Mouse (Mus musculus) layer of hippocampus, postnatal 25 days (tissue): Measurements from ENCODE around the gene Srgap1. TPM values are rescaled to one million over a fixed set of nuclear protein-coding genes. Genes with fewer than 3 reads are reported as not detected.

ENCODE experiments used
- DNase-seq, 2 experiments: peaks; one replicate each; pipeline ENCODE4 v3.0.0; 2022; ENCODE audit warnings: mixed read lengths in 2 of 2, low spot score in 1 of 2; ENCODE audit errors: extremely low spot score in 1 of 2
- total RNA-seq, 2 experiments: library from RNA; stranded (reverse); gene quantifications; 2 replicates each; pipeline ENCODE4 v1.2.3; 2021

Srgap1 gene
- total RNA-seq, 2 experiments from 2014 or later = 11.1 to 15.4 TPM

DNA sequence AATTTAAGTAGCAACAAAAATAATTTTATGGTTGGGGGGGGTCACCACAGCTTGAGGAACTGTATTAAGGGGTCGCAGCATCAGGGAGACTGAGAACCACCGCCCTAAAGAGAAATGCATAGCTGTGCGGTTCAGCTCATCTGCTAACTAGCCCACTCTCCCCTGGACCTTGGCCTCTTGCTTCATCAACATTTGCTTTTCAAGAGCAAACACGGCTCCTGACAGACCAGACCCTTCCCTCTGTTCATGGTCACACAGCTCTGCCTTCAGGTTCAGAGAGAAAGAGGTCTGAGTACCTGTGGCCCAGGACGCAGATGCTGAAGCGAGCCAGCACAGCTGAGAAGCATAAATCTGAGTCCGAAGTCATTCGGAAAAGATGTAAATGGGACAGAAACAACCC lies 29.4 kb downstream of the Srgap1 start:
- no peak for DNase-seq

GRCm38 (mm10) chr10:122017063-122017462 lies 30.1 kb downstream of the Srgap1 start:
- DNase-seq = no peak

DNA sequence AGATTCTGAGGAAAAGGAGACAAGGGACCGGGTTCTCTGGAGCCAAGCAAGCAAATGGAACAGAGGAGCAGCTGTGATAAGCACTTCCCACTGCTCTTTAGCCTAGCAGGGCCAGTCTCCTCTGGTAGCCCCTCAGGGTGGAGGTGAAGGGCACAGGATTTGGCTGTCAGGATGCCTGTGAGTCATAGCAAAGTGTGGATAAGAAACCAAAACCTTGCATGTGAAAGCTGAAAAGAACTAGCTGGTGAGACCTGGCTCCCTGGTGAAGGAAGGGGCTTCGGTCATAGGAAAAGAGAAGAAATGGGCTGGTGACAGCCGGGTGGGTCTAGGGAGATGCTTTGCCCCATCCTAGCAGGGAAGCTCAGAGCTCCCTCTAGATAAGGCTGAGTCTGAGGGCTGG lies 30.5 kb downstream of the Srgap1 start:
- DNase-seq = no peak

DNA sequence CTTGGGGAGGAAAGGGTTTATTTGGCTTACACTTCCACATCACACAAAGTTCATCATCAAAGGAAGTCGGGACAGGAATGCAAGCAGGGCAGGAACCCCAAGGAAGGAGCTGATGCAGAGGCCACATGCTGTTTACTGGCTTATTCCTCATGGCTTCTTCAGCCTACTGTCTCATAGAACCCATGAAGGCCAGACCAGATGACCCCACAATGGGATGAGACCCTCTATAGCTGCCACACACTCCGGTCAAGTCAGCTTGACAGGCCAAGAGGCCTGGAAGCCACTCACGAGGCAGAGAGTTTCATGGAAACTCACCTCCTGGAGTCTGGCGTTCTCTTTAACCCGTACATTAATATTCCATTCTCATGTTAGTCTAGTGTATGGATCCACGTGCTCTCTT lies 34.8 kb downstream of the Srgap1 start:
- no peak for DNase-seq

GRCm38 (mm10) chr10:122008731-122009391 lies 38.3 kb downstream of the Srgap1 start:
- DNase-seq = no peak

DNA sequence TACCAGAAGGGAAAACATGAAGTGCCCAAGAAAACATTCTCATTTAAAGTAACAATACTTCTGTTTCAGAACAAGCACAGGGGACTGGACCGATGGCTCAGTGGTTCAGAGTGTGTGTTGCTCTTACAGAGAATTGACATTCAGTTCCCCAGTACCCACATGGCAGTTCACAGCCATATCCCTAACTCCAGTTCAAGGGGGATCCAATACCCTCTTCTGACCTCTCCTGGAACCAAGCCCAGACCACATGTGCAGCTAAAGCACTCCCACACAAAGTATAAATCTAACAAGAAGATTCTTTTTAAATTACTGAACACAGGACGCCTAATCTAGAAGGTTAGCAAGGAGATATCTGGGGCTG lies 38.8 kb downstream of the Srgap1 start:
- DNase-seq = no peak

DNA sequence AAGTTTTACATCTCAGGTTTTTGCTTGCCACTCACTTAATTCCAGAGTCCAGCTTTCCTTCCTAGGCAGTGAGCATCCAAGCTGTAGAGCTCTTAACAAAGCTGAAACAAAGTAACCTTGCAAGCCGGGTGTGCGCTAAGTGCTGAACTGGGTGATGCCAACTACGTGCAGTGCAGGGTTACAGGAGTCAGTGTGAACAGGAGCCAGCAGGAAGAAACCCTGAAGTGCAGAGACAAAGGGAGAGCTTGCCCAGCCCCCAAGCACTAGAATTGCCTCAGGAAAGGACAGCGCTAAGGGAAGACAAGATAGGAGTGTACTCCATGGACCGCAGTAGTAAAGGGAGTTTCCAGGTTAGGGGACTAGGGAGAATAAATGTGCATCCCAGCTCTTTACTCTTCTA lies 40.5 kb downstream of the Srgap1 start:
- no peak for DNase-seq

- DNase-seq = no peak
Observed at GRCm38 (mm10) chr10:122006151-122006550, 41.0 kb downstream of the Srgap1 start.

DNA sequence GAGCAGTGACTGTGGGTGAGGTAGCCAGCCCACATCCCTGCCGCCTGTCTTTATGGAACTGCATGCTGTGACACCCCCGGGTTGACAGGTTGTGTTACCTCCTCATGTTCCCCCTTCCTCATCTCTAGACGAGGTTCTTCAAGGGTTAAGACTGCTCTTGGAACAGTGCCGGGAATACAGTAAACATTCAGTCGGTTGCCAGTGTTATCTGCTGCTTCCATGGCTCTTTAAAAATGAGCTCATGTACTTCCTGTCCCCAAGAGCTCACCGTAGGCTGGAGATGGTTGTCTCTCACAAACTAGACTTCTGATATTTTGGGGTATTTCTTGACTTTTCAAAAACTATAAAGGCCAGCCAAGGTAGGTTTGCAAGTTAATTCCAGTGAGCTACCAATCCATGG lies 41.6 kb downstream of the Srgap1 start:
- no peak for DNase-seq

GRCm38 (mm10) chr10:122002930-122003329 lies 44.2 kb downstream of the Srgap1 start:
- no peak for DNase-seq

- DNase-seq = no peak
Observed at GRCm38 (mm10) chr10:121998806-121999205, 48.3 kb downstream of the Srgap1 start.

GRCm38 (mm10) chr10:121996500-121996899 lies 50.6 kb downstream of the Srgap1 start:
- DNase-seq = no peak

DNA sequence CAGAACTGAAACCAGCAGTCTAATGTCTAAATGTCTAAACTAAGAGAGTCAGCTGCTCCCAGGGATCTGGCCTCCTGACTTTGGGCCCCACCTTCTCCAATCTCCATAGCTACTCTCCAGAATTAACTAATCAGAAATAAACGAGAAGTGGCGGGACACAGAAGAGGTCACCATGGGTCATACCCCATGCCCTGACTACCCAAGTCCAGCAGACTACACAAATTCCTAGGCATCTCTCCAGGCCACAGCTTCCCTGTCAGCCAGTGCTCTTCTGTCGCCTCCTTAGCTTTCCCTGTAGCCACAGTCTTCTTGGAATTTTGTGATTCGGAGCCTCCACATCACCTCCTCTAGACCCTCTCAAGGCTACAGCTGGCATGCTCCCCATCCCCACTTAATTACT lies 51.7 kb downstream of the Srgap1 start:
- DNase-seq = no peak

DNA sequence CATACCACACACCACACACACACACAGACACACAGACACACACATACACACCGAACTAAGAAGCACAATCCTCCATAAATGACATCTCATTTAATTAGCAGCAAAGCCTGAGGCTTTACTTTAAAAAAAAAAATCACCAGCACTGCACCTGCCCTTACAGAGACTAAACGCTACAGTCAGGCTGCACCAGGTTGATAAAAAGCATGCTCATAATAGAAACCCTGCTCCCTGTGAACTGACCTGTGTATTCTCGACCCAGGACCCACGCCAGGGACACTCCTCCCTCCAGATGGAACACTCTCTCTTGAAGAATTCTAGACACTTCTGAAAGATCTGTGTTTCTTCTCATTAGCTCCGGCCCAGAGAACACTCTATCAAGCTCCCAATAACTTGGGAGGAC lies 52.5 kb downstream of the Srgap1 start:
- DNase-seq = no peak

DNA sequence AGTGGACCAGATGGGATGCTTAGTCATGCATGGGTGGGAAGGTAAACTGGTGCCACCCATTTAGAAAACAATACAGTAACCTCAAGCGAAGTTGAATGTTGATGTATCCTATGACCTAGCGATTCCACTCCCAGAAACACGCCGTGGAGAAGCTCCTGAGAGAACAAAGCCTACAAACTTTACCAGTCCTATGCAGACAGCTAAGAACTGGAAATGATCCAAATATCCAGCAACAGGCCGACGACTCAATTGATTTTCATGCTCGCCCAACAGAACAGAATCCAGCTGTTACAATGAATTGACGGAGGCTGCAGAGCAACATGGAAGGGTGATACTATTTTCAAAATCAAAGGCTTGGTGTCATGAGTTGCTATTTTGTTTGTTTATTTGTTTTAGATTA lies 54.5 kb downstream of the Srgap1 start:
- no peak for DNase-seq

GRCm38 (mm10) chr10:121986997-121987396 lies 60.1 kb downstream of the Srgap1 start:
- DNase-seq = no peak

GRCm38 (mm10) chr10:121984887-121985286 lies 62.2 kb downstream of the Srgap1 start:
- DNase-seq = no peak

DNA sequence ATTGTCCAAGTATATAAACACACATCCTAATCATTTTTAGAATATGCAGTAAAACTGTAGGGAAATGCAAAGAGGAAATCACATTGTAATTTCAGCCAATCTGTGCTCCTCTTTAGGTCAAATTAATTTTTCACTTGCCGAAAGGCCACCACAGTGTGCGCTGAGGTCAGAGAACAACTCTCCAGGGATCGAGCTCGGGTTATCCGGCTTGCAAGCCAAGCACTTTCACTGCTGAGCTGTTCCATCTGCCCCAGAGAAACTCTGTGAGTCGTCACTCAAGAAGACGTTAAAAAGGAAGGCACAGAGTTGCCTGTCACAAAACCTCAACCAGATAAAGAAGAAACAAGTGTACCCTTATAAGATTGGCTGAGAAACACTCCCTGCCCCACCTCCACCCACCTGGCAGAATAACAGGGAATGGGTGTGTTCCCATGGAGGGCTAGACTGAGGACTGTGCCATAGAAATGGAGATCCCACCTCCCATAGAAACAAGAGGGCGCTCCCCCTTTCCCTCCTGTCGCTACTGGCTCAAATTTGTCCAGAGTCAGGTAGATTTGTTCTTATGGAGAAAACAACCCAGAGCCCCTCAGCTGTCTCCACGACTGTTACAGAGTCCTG lies 63.0 kb downstream of the Srgap1 start:
- no peak for DNase-seq

DNA sequence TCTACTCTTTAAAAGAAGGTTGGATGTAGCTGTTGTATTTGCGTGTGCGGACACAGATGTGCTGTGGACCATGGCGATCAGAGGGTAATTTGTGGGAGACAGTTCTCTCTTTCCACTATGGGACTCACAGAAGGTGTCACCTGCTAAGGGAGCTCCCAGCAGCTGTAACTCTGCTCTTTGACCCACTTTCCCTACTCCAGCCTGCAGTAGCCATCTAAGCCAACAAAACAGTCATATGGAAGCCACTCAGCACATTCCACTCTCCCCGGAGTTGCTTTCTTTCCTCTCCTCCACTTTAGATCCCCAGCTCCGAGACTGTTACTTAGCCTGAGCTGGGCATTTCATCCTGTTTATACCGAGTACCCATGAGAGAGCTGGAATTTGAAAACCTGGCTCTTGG lies 71.8 kb downstream of the Srgap1 start:
- DNase-seq = no peak

DNA sequence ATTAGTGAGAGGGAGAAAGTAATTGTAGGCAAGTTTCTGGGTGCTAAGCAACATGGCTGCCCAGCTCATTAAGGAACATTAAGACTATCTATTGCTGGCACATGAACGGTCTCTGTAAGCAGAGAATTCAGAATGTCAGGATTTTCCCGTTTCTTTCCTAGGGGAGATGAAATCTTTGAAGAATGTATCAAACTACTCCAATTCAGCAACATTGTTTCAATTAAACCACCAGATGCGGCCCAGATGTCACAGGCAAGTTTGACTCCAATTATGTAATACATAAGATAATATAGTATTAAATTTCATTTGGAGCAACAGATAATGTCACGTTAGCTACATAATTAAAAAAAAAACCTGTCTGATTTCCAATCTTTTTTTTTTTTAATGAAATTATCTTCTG lies 72.5 kb downstream of the Srgap1 start:
- no peak for DNase-seq

- no peak for DNase-seq
Observed at GRCm38 (mm10) chr10:121973281-121973680, 73.8 kb downstream of the Srgap1 start.

GRCm38 (mm10) chr10:121972249-121972892 lies 74.7 kb downstream of the Srgap1 start:
- no peak for DNase-seq
